Mouse (Mus musculus) kidney, embryonic 16.5 days (tissue): Measurements from ENCODE around the gene Pde6g. TPM values are rescaled to one million over a fixed set of nuclear protein-coding genes. Genes with fewer than 3 reads are reported as not detected.

Source experiments
- ATAC-seq: fragments of 200-750 bp; cut with Nextera tagmentation; 2 replicates; pipeline ENCODE4 v1.8.0; 2017; ENCODE audit warnings: moderate TSS enrichment; ENCODE audit not compliant: low FRiP score, low TSS enrichment
- H3K27ac ChIP-seq: fragments of 300-500 bp; sonication (generic); 2 replicates; pipeline ENCODE4 v1.5.1; 2014; ENCODE audit warnings: low read length
- H3K27me3 ChIP-seq: fragments of 300-500 bp; sonication (generic); 2 replicates; pipeline ENCODE4 v1.6.1; 2014; ENCODE audit warnings: low read length, control low read depth, mixed read lengths; ENCODE audit not compliant: insufficient read depth
- H3K36me3 ChIP-seq: fragments of 300-500 bp; sonication (generic); 2 replicates; pipeline ENCODE4 v1.6.1; 2014; ENCODE audit warnings: low read length, control low read depth, mixed read lengths; ENCODE audit not compliant: insufficient read depth
- H3K4me1 ChIP-seq: fragments of 300-500 bp; sonication (generic); 2 replicates; pipeline ENCODE4 v1.6.1; 2014; ENCODE audit warnings: low read length, control low read depth, mixed read lengths; ENCODE audit not compliant: insufficient read depth
- H3K4me2 ChIP-seq: fragments of 300-500 bp; sonication (generic); replicated peaks from 2 replicates; pipeline ENCODE4 v1.6.1; 2014; ENCODE audit warnings: low read depth, low read length
- H3K4me3 ChIP-seq: fragments of 300-500 bp; sonication (generic); 2 replicates; pipeline ENCODE4 v1.5.1; 2014; ENCODE audit warnings: mild to moderate bottlenecking, low read length
- H3K9ac ChIP-seq: fragments of 300-500 bp; sonication (generic); replicated peaks from 2 replicates; pipeline ENCODE4 v1.6.1; 2014; ENCODE audit warnings: low read length
- H3K9me3 ChIP-seq: fragments of 300-500 bp; sonication (generic); 2 replicates; pipeline ENCODE4 v1.6.1; 2016; ENCODE audit warnings: low read length, control low read depth
- WGBS: fragments of 180-500 bp; shearing (Covaris S2); extraction: QIAGEN DNeasy Blood & Tissue Kit; methylation state at CpG from one replicate; pipeline ENCODE4 v1.1.7; 2014; 5-methylcytosine and 5-hydroxymethylcytosine counted together
- polyA plus RNA-seq: library from polyadenylated mRNA; unstranded; fragments of >200 nt; fragmentation: Nextera tagmentation; extraction: Ambion mirVana; gene quantifications from 2 replicates; pipeline ENCODE4 v1.2.1, GENCODE M21; 2015

The Pde6g gene
- polyA plus RNA-seq, 1 experiment from 2014 or later = 0.39 TPM

DNA sequence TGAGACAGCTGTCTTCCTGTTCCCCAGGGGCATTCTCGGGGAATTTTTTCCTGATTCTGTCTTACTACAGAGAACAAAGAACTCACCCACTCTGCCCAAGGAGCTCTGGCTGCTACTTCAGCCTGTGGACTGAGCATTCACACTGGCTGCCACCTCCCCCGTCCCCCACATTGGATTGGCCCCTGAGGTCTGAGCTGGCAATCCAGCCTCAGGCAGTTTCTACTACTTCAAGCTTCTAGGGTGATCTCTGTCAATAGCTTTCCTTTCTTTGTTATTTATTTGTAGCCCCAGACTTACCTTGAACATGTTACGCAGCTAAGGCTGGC is 39.5 kb upstream of the Pde6g start:
- H3K9ac ChIP-seq = peak overlapping the region; percentile 84
- H3K9me3 ChIP-seq = no peaks in the 10 kb centered on the region
- peaks cover 46% of the 10 kb centered on the region for H3K36me3 ChIP-seq
- H3K4me3 ChIP-seq = peak overlapping the region; percentile 90
- peaks cover 33% of the 10 kb centered on the region for H3K4me1 ChIP-seq
- WGBS = 31% methylated on average over 3 of the region's 3 CpGs
- H3K27ac ChIP-seq = peak overlapping the region; percentile 93
- H3K27me3 ChIP-seq = no peaks in the 10 kb centered on the region
- no peak for ATAC-seq
- peak overlapping the region; percentile 82 for H3K4me2 ChIP-seq

GRCm38 (mm10) chr11:120492024-120492877 is 39.0 kb upstream of the Pde6g start:
- under 1% methylated on average over 45 of the region's 48 CpGs for WGBS
- peak overlapping the region; percentile 90 for H3K4me3 ChIP-seq
- H3K27ac ChIP-seq = peak overlapping the region; percentile 93
- H3K4me1 ChIP-seq = peaks cover 33% of the 10 kb centered on the region
- peaks cover 46% of the 10 kb centered on the region for H3K36me3 ChIP-seq
- peak overlapping the region; percentile 84 for H3K9ac ChIP-seq
- H3K27me3 ChIP-seq = no peaks in the 10 kb centered on the region
- peak overlapping the region; percentile 82 for H3K4me2 ChIP-seq
- ATAC-seq = peak; percentile 25; the same call in 1 of the 2 replicates
- H3K9me3 ChIP-seq = no peaks in the 10 kb centered on the region

GRCm38 (mm10) chr11:120491317-120492023 is 38.2 kb upstream of the Pde6g start, which contains the start of gene Slc25a10:
TSS of gene Slc25a10 (plus strand) at chr11:120491840.
- Histone ChIP-seq H3K36me3 (peaks cover 46% of the 10 kb centered on the region), H3K9me3 (no peaks in the 10 kb centered on the region)

DNA sequence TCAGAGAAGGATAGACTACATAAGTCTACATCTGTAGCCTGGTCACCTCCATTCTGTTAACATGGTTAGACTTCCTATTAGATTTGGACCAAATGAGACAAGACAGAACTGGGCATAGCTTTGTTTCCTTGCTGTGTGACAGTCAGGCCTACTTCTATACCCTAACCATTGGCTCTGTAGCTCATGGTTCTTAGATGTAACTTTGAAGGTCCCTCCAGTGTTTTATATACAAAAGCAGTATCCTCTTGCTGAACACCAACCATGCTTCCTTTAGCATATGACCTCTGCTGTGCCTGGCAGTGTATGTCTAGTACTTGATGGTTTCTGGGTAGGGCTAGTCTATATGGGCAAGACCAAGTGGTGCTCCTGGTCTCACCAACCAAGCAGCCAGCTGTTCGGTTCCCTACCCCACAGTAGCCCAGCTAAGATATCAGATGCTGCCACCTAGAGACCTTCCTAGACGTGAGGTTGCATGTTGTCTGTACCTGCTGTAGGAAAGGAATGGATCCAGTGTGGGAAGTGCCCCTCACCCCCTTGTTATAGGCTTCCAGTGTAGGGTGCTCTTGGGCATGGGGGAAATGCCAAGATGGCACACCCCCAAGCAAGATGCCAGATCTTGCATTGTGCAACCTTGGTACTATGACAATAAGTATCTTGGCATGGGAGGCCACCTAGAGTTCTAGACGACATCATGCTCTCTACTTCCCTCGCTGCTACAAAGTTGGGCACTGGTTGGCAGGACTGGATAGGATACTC is 37.2 kb upstream of the Pde6g start:
- H3K36me3 ChIP-seq = peaks cover 41% of the 10 kb centered on the region
- no peaks in the 10 kb centered on the region for H3K9me3 ChIP-seq
- H3K4me2 ChIP-seq = peak overlapping the region; percentile 82
- no peak overlapping the region for H3K4me3 ChIP-seq
- H3K9ac ChIP-seq = peak overlapping the region; percentile 84
- no peak for ATAC-seq
- WGBS = 33% methylated on average over 4 of the region's 4 CpGs
- H3K27ac ChIP-seq = peak overlapping the region; percentile 93
- no peaks in the 10 kb centered on the region for H3K27me3 ChIP-seq
- H3K4me1 ChIP-seq = peaks cover 38% of the 10 kb centered on the region

More at GRCm38 (mm10) chr11:120491317-120492023, 38.2 kb upstream of the Pde6g start, which contains the start of gene Slc25a10:
- Histone ChIP-seq H3K27ac (peak within 1 kb of the TSS; percentile 93), H3K4me3 (peak within 1 kb of the TSS; percentile 90), H3K4me2 (peak within 1 kb of the TSS; percentile 82), H3K9ac (peak within 1 kb of the TSS; percentile 84), H3K4me1 (peaks cover 33% of the 10 kb centered on the region), H3K27me3 (no peaks in the 10 kb centered on the region)
- peak; percentile 87 for ATAC-seq
- under 1% methylated on average over 35 of the region's 35 CpGs for WGBS

DNA sequence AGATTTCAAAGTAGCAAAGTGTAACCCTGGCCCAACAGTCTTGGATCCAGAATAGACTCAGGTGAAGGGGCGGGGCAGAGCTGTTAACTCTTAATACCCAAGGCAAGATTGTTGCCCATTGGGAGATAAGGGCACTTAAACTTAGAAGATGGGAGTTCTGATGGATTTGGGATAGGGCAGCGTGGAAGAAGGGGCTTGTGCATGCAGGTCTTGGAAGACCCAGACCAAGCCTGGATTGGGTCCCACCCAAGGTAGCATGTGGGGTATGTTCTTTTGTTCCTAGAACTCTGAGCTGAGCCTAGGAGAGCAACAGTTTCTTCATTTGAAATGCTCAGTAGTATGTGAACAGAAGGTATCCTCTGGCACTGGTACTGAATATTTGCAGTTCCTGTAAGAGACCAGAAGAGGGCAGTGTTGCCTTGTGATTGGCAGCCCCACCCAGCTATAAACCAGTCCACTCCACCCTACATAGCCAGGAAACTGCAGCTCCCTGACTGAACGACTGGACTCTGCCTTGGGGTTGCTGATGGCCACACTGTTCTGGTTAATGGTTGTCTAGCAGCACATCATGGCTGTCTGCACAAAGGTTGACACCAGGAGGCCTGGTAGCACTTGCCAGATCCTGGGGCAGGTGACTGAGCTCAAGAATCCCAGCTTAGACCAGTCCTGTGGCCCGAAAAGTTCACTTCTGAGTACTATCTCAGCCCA is 35.9 kb upstream of the Pde6g start:
- peak overlapping the region; percentile 93 for H3K27ac ChIP-seq
- ATAC-seq = peak; percentile 72
- peaks cover 28% of the 10 kb centered on the region for H3K36me3 ChIP-seq
- 0 out of 2 replicates have a peak overlapping the region, but pooled peaks have one; percentile 25 for H3K9ac ChIP-seq
- no peak overlapping the region for H3K4me2 ChIP-seq
- WGBS = 58% methylated on average over 4 of the region's 4 CpGs
- no peaks in the 10 kb centered on the region for H3K9me3 ChIP-seq
- H3K27me3 ChIP-seq = no peaks in the 10 kb centered on the region
- peaks cover 42% of the 10 kb centered on the region for H3K4me1 ChIP-seq
- no peak overlapping the region for H3K4me3 ChIP-seq

DNA sequence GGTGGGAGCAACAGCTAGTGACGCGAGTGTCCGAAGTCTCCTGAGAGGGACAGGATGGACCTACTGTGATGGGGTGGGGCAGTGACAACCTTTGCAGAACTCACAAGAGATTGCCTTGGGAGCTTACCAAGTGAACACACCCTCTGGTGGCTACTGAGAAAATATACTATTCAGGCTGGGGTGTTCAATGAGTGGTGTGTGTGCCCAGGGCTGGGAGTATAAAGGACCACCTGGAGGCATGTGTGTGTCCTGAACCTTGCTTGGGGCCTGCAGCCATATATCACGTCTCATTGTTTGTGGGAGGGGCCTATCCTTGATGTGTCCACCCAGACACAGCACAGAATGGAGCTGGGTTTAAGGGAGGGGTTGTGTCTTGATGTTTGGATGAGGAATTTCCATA is 35.2 kb upstream of the Pde6g start:
- Histone ChIP-seq H3K4me2 (no peak overlapping the region), H3K27ac (no peak overlapping the region), H3K4me3 (no peak overlapping the region), H3K4me1 (peaks cover 44% of the 10 kb centered on the region), H3K9me3 (no peaks in the 10 kb centered on the region), H3K27me3 (no peaks in the 10 kb centered on the region), H3K36me3 (peaks cover 32% of the 10 kb centered on the region), H3K9ac (no peak overlapping the region)
- ATAC-seq = no peak
- 75% methylated on average over 4 of the region's 4 CpGs for WGBS

DNA sequence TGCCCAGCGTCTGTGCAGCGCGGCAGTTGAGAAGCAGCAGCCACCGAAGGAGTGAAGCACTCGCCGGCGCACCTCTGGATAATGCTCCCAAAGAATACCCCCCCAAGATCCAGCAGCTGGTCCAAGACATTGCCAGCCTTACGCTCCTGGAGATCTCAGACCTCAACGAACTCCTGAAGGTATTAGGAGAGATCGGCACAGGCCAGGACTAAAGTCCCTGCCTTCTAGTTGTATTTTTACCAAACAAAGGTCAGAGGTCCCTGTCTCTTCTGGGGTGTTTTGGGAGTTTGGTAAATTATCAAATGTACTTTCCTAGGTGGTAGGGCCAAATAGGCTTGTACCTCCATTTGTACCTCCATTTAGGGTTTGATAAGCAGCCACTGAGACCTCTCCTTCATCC is 32.0 kb upstream of the Pde6g start:
- Histone ChIP-seq H3K27ac (peak overlapping the region; percentile 81), H3K36me3 (peaks cover 50% of the 10 kb centered on the region), H3K27me3 (no peaks in the 10 kb centered on the region), H3K9ac (peak overlapping the region; percentile 93), H3K4me2 (peak overlapping the region; percentile 92), H3K4me3 (peak overlapping the region; percentile 96), H3K9me3 (no peaks in the 10 kb centered on the region), H3K4me1 (peaks cover 26% of the 10 kb centered on the region)
- WGBS = 7% methylated on average over 10 of the region's 10 CpGs
- ATAC-seq = no peak

- H3K4me2 ChIP-seq = peak within 1 kb of the TSS; percentile 92
- peaks cover 56% of the 10 kb centered on the region for H3K36me3 ChIP-seq
- under 1% methylated on average over 60 of the region's 60 CpGs for whole genome bisulfite sequencing
These were observed 31.1 kb upstream of the Pde6g start, which contains the start of gene Mrpl12 for GRCm38 (mm10) chr11:120484265-120484981. TSS of gene Mrpl12 (plus strand) at chr11:120484613.

More at GRCm38 (mm10) chr11:120484265-120484981, 31.1 kb upstream of the Pde6g start, which contains the start of gene Mrpl12:
- Histone ChIP-seq H3K27me3 (no peaks in the 10 kb centered on the region), H3K4me1 (peaks cover 19% of the 10 kb centered on the region), H3K9ac (peak within 1 kb of the TSS; percentile 93), H3K4me3 (peak within 1 kb of the TSS; percentile 96), H3K27ac (peak within 1 kb of the TSS; percentile 81), H3K9me3 (no peaks in the 10 kb centered on the region)
- ATAC-seq = peak; percentile 94
